Mouse (Mus musculus) urinary bladder, adult 18-20 months (tissue): ENCODE data around the gene Pced1b.

Source experiments
- DNase-seq, 2 experiments: peaks; one replicate each; pipeline ENCODE4 v3.0.0; 2022; ENCODE audit warnings: low spot score in 2 of 2, mixed read lengths in 2 of 2

Gene Pced1b

DNA sequence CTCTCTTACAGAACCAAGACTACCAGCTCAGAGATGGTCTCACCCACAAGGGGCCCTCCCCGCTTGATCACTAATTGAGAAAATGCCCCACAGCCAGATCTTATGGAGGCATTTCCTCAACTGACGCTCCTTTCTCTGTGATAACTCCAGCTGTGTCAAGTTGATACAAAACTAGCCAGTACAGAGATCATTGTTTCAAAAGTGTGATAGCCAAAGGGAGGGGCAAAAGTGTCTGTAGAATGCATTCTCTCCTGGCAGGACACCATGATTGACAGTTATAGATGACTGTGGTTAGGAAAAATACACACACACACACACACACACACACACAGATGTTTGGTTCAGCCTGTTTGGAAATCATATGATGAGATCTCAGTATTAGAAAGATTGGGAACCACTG is 150.9 kb downstream of the Pced1b start:
- DNase-seq: no peak

GRCm38 (mm10) chr15:97400866-97401265 is 154.0 kb downstream of the Pced1b start:
- no peak for DNase-seq

- DNase-seq: no peak
Observed at GRCm38 (mm10) chr15:97404483-97404882, 157.6 kb downstream of the Pced1b start.

DNA sequence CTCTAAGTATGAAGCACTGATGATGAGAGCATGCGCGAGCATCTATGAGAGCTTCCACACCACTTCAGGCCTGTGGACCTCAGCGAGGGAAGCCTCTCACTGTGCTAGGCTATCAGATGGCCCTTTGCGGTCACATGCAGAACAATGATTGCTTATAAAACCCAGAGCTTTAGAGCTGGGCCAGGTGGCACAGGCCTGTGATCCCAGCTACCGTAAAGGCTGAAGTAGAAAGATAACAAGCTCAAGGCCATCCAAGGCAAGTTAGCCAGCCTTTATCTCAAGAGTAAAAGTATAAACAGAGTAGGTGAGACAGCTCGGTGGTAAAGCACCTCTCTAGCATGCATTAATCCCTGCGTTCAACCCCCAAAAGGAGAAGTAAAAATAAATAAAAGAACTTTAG is 158.1 kb downstream of the Pced1b start:
- no peak for DNase-seq

GRCm38 (mm10) chr15:97406105-97406504 is 159.2 kb downstream of the Pced1b start:
- no peak for DNase-seq

- DNase-seq: peak in 1 of 2 experiments; percentile 46
Observed at GRCm38 (mm10) chr15:97407496-97408454, 160.9 kb downstream of the Pced1b start.

DNA sequence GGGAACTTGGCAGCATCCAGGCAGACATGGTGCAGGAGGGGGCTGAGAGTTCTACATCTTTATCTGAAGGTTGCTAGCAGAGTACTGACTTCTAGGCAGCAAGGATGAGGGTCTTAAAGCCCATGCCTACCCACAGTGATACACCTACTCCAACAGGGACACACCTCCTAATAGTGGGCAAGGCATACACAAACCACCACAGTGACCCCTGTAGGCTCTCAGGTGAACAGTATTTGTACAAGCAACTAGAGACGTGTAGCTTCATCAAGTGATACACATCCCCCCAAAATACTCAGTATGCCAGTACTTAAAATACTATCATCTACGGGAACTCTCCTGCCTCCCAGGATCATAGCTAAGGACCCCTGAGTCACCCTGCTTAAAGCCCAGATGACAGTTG is 164.2 kb downstream of the Pced1b start:
- DNase-seq: no peak

DNA sequence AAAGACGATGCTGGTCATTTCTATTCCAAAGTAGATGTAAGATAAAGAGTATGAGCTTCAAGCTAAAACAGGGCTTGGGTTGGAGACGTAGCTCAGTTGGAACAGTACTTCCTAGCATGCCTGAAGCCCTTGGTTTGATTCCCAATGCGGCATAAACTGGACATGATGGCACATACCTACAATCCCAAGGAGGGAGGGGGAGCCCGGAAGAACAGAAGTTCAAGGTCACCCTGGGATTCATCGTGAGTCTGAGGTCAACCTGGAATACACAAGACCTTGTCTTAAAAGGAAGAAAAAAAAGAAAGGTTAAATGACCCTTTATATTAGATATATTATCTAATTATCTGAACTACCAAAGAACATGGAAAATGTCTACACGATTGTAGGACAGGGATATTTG is 164.8 kb downstream of the Pced1b start:
- DNase-seq: no peak

GRCm38 (mm10) chr15:97412308-97412707 is 165.4 kb downstream of the Pced1b start:
- no peak for DNase-seq

GRCm38 (mm10) chr15:97412861-97413260 is 166.0 kb downstream of the Pced1b start:
- no peak for DNase-seq

GRCm38 (mm10) chr15:97414718-97415413 is 168.0 kb downstream of the Pced1b start:
- DNase-seq: no peak

- DNase-seq: no peak
Observed at GRCm38 (mm10) chr15:97415426-97415946, 168.6 kb downstream of the Pced1b start.

DNA sequence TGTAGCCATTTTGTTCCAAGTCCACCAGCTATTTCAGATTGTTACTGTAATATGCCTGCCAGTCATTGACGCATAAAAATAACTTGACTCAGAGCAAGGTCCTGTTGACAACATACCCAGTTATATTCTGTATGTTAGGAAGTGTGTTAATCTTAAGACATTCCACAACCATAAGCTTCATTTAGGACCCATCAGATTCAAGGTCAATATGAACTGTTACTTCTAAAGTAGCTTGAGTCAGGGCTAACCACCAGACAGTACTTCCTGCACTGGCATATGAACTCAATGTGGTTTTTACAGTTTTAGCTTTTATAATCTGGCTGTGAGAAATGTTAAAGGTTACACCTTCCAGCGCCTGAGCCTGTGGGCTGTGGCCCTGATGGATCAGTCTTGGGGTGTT is 173.4 kb downstream of the Pced1b start:
- DNase-seq: no peak

GRCm38 (mm10) chr15:97421533-97421932 is 174.6 kb downstream of the Pced1b start:
- no peak for DNase-seq

DNA sequence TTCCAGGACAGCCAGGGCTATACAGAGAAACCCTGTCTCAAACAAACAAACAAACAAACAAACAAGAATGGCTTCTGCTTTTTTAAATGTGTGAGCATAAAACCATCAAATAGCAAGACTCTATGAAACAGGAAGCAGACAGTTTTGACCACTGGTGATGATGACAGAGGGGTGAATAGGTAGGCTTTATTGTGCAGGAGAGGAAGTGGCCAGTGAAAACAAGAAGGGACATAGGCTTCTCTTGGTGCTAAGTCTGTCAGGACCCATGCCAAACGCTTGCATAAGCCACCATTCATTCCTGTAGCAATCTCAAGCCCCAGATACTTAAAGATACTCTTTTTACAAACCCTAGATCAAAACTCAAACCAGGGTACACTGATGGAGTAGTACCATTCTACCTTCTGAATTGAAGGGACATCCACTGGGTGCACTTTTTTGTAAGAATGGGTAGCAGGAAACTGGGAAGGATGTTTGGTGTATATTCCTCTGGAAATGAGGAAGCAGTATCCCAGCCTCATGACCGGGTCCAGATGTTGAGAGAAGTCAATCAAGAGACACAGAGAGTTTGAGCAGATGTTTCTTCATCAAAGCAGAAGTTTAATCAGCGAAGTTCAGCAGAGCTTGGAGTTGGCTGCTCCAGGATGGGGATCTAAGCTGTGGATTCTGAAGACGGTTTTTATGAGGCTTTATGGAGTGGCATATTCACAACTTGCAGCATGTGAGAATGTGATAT is 175.5 kb downstream of the Pced1b start:
- DNase-seq: no peak

DNA sequence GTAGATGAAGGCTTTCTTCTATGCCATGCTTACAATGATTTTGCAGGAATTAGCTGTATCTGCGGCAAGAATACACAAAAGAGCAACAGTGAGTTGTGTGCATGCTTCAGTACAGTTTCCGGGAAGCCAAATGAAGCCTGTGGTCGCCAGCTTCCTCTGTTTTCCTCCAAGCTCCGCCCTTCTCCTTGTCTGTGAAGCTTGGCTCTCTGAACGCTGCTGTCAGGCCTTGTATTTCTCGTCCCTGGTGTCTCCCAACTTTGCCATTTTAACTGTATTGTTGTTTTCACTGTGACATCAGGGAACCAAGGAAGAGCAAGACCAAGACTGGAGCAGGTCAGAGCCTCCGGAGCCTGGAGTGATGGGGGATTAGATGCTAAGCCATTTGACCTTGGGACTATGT is 177.5 kb downstream of the Pced1b start:
- no peak for DNase-seq

DNA sequence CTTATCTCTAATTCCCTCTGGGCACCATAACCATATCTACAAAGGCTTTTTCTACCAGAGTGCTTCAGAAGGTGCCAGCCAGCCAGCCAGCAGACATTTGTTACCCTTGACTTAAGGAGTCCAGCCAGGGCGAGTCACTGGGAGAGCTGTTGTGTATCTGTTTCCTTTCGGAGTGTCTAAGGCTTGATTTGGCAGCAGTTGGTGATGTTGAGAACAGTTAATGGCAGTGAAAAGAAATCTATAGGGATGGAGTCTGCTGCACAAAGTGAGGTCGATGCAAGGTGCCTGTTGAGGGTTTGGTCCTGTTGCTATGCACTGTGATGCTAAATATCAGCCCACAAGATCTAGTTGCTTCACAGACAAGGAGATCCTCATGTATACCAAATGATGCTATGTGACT is 178.1 kb downstream of the Pced1b start:
- DNase-seq: no peak

DNA sequence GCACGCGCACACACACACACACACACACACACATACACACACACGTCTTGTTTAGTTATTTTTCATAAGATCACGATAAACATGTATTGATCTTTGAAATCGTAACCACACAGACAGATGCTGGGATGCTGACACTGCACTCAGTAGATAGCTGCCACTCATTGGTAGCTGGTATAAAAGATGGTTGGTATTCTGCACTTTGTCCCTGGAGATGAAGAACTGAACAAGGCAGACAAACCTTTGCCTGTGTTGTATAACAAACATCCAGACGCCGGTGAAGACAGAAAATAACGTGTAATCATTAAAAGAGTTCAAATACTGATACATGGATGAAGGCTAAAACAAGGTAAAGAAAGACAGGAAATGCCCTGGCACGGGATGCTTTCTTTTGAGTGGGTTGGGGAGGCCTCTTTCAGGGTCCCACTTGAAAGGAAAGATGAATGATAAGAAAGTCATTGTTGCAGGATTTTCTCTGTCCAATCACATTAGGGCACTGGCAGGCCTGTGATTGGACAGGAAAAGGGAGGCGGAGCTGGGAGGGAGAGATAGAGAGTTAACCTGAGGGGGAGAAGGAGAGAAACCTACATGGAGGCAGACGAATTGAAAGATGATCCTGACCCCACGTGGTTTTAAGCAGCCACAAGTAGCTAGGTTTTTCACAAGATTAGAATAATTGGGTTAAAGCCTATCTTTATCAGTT is 182.4 kb downstream of the Pced1b start:
- DNase-seq: no peak

DNA sequence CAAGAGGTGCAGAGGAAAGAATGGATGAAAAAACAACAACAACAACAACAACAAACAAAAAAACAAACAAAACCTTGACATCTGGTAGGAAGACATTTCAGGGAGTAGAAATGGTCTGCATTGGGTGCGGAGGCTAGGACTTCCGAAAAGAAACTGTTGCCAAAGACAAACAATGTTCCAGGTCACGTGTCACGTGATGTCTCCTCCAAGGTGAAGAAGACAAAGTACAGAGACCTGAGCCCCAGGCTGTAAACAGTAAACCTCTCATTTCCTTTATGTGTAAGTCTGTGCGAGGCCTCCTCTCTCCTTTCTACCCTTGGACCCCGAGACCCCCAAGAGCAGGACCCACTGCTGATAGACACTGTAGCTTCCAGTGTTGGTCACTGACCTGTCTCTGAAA is 184.6 kb downstream of the Pced1b start:
- no peak for DNase-seq

DNA sequence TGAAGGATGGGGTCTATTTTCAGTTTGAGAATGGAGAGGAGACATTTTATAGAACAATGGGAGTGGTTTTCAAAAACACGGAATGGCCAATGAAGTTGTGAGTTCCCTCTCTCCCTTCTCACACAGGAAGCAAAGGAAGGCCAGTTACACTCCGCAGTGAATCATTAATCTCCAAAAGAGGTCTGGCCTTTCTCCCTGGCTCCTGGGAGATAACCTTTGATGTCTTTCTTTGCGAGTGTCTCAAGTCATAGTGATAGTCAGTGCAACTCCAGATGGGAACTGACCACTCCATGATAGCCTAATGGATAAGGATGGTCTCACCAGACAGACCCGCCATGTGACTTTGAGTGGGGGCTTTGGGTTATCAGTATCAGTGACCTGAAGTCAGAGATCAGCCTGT is 185.3 kb downstream of the Pced1b start:
- DNase-seq: no peak
